Mouse (Mus musculus): ENCODE measurements at regions not wholly inside any gene's neighbourhood (a gene's known extent, or its start where the extent isn't known, plus 50 kb on each side); places are given as distances from the start of the nearest gene placed in this dataset.
A peak's percentile ranks its signal among the peaks of the same experiment; 100 is the strongest.

GRCm38 (mm10) chr5:97654414-97654813, 197.6 kb upstream of the Gk2 start:
- H3K27ac ChIP-seq (replicated peaks), result no peak overlapping the region
- 34% methylated on average over 12 of the region's 12 CpGs for WGBS
- no peaks in the 10 kb centered on the region for H3K9me3 ChIP-seq
- H3K4me3 ChIP-seq, result peak overlapping the region; percentile 15; the same call in 1 of the 2 replicates
- no peak overlapping the region for H3K9ac ChIP-seq
- H3K4me2 ChIP-seq, result peak overlapping the region; percentile 46
- H3K27me3 ChIP-seq, result no peaks in the 10 kb centered on the region
- H3K4me1 ChIP-seq (replicated peaks), result 0 out of 2 replicates have a peak, but pooled peaks cover 3% of the 10 kb centered on the region
- no peak for ATAC-seq (ENCODE audit: low FRiP score, low read depth)
- no peaks in the 10 kb centered on the region for H3K36me3 ChIP-seq

GRCm38 (mm10) chr5:97642251-97642650, 185.4 kb upstream of the Gk2 start:
- no peak for ATAC-seq (ENCODE audit: low FRiP score, low read depth)
- H3K9ac ChIP-seq, result no peak overlapping the region
- no peaks in the 10 kb centered on the region for H3K9me3 ChIP-seq
- H3K27ac ChIP-seq (replicated peaks), result no peak overlapping the region
- 83% methylated on average over 13 of the region's 13 CpGs for WGBS
- H3K4me2 ChIP-seq, result no peak overlapping the region
- no peak overlapping the region for H3K4me3 ChIP-seq
- H3K4me1 ChIP-seq (replicated peaks), result no peaks in the 10 kb centered on the region
- H3K36me3 ChIP-seq, result no peaks in the 10 kb centered on the region
- H3K27me3 ChIP-seq, result no peaks in the 10 kb centered on the region

- H3K9ac ChIP-seq, result no peak overlapping the region
- H3K4me3 ChIP-seq, result no peak overlapping the region
- no peak overlapping the region for H3K27ac ChIP-seq (replicated peaks)
- no peaks in the 10 kb centered on the region for H3K4me1 ChIP-seq (replicated peaks)
- 93% methylated on average over 12 of the region's 12 CpGs for WGBS
- H3K4me2 ChIP-seq, result no peak overlapping the region
- H3K9me3 ChIP-seq, result no peaks in the 10 kb centered on the region
- no peaks in the 10 kb centered on the region for H3K36me3 ChIP-seq
- no peaks in the 10 kb centered on the region for H3K27me3 ChIP-seq
- no peak for ATAC-seq (ENCODE audit: low FRiP score, low read depth)
Observed at GRCm38 (mm10) chr5:97641646-97642045, 184.8 kb upstream of the Gk2 start.

GRCm38 (mm10) chr5:97636357-97636756, 179.5 kb upstream of the Gk2 start:
- 77% methylated on average over 7 of the region's 7 CpGs for WGBS
- Histone ChIP-seq H3K27me3 (no peaks in the 10 kb centered on the region), H3K4me1 (replicated peaks) (no peaks in the 10 kb centered on the region), H3K4me3 (no peak overlapping the region), H3K9ac (no peak overlapping the region), H3K27ac (replicated peaks) (no peak overlapping the region), H3K9me3 (no peaks in the 10 kb centered on the region), H3K36me3 (no peaks in the 10 kb centered on the region), H3K4me2 (no peak overlapping the region)
- no peak for ATAC-seq (ENCODE audit: low FRiP score, low read depth)

- Histone ChIP-seq H3K4me3 (no peak overlapping the region), H3K27ac (replicated peaks) (no peak overlapping the region), H3K4me2 (no peak overlapping the region), H3K9me3 (no peaks in the 10 kb centered on the region), H3K36me3 (no peaks in the 10 kb centered on the region), H3K4me1 (replicated peaks) (no peaks in the 10 kb centered on the region), H3K9ac (no peak overlapping the region), H3K27me3 (no peaks in the 10 kb centered on the region)
- WGBS, result 74% methylated on average over 6 of the region's 6 CpGs
- no peak for ATAC-seq (ENCODE audit: low FRiP score, low read depth)
Observed at GRCm38 (mm10) chr5:97633766-97634165, 176.9 kb upstream of the Gk2 start.

- Histone ChIP-seq H3K27ac (replicated peaks) (no peak overlapping the region), H3K4me1 (replicated peaks) (no peaks in the 10 kb centered on the region), H3K36me3 (no peaks in the 10 kb centered on the region), H3K9ac (no peak overlapping the region), H3K9me3 (no peaks in the 10 kb centered on the region), H3K27me3 (no peaks in the 10 kb centered on the region), H3K4me2 (no peak overlapping the region), H3K4me3 (no peak overlapping the region)
- ATAC-seq (ENCODE audit: low FRiP score, low read depth), result no peak
- WGBS, result 87% methylated on average over 7 of the region's 7 CpGs
Observed at GRCm38 (mm10) chr5:97632791-97633190, 176.0 kb upstream of the Gk2 start.

- H3K4me2 ChIP-seq, result no peak overlapping the region
- H3K4me3 ChIP-seq, result no peak overlapping the region
- H3K27me3 ChIP-seq, result no peaks in the 10 kb centered on the region
- WGBS, result 90% methylated on average over 3 of the region's 3 CpGs
- H3K9me3 ChIP-seq, result no peaks in the 10 kb centered on the region
- H3K36me3 ChIP-seq, result no peaks in the 10 kb centered on the region
- no peak overlapping the region for H3K9ac ChIP-seq
- no peak for ATAC-seq (ENCODE audit: low FRiP score, low read depth)
- H3K27ac ChIP-seq (replicated peaks), result no peak overlapping the region
- no peaks in the 10 kb centered on the region for H3K4me1 ChIP-seq (replicated peaks)
Observed at GRCm38 (mm10) chr5:97625200-97625599, 168.4 kb upstream of the Gk2 start.

- Histone ChIP-seq H3K4me3 (no peak overlapping the region), H3K27me3 (no peaks in the 10 kb centered on the region), H3K27ac (replicated peaks) (no peak overlapping the region), H3K4me2 (no peak overlapping the region), H3K9me3 (no peaks in the 10 kb centered on the region), H3K36me3 (no peaks in the 10 kb centered on the region), H3K9ac (no peak overlapping the region), H3K4me1 (replicated peaks) (no peaks in the 10 kb centered on the region)
- WGBS, result 95% methylated on average over 2 of the region's 2 CpGs
- no peak for ATAC-seq (ENCODE audit: low FRiP score, low read depth)
Observed at GRCm38 (mm10) chr5:97619890-97620289, 163.1 kb upstream of the Gk2 start.

- no peaks in the 10 kb centered on the region for H3K9me3 ChIP-seq
- ATAC-seq (ENCODE audit: low FRiP score, low read depth), result no peak
- H3K27me3 ChIP-seq, result no peaks in the 10 kb centered on the region
- H3K36me3 ChIP-seq, result no peaks in the 10 kb centered on the region
- H3K4me3 ChIP-seq, result no peak overlapping the region
- H3K4me1 ChIP-seq (replicated peaks), result no peaks in the 10 kb centered on the region
- H3K27ac ChIP-seq (replicated peaks), result no peak overlapping the region
- WGBS, result 88% methylated on average over 4 of the region's 4 CpGs
- no peak overlapping the region for H3K9ac ChIP-seq
- H3K4me2 ChIP-seq, result no peak overlapping the region
Observed at GRCm38 (mm10) chr5:97618411-97618810, 161.6 kb upstream of the Gk2 start.

- Histone ChIP-seq H3K36me3 (no peaks in the 10 kb centered on the region), H3K4me1 (replicated peaks) (no peaks in the 10 kb centered on the region), H3K9ac (no peak overlapping the region), H3K27me3 (0 out of 2 replicates have a peak, but pooled peaks cover 3% of the 10 kb centered on the region), H3K4me3 (no peak overlapping the region), H3K27ac (replicated peaks) (no peak overlapping the region), H3K4me2 (no peak overlapping the region), H3K9me3 (no peaks in the 10 kb centered on the region)
- 84% methylated on average over 6 of the region's 6 CpGs for WGBS
- ATAC-seq (ENCODE audit: low FRiP score, low read depth), result no peak
Observed at GRCm38 (mm10) chr5:97602176-97602575, 145.4 kb upstream of the Gk2 start.

- H3K4me3 ChIP-seq, result no peak overlapping the region
- no peak for ATAC-seq (ENCODE audit: low FRiP score, low read depth)
- no peak overlapping the region for H3K4me2 ChIP-seq
- no peaks in the 10 kb centered on the region for H3K9me3 ChIP-seq
- no peaks in the 10 kb centered on the region for H3K36me3 ChIP-seq
- WGBS, result 74% methylated on average over 2 of the region's 2 CpGs
- H3K4me1 ChIP-seq (replicated peaks), result no peaks in the 10 kb centered on the region
- H3K27me3 ChIP-seq, result 0 out of 2 replicates have a peak, but pooled peaks cover 3% of the 10 kb centered on the region
- no peak overlapping the region for H3K27ac ChIP-seq (replicated peaks)
- H3K9ac ChIP-seq, result no peak overlapping the region
Observed at GRCm38 (mm10) chr5:97601384-97601783, 144.6 kb upstream of the Gk2 start.

GRCm38 (mm10) chr5:97598741-97599140, 141.9 kb upstream of the Gk2 start:
- 0 out of 2 replicates have a peak, but pooled peaks cover 3% of the 10 kb centered on the region for H3K27me3 ChIP-seq
- no peak for ATAC-seq (ENCODE audit: low FRiP score, low read depth)
- H3K27ac ChIP-seq (replicated peaks), result no peak overlapping the region
- no peak overlapping the region for H3K4me2 ChIP-seq
- 82% methylated on average over 9 of the region's 9 CpGs for WGBS
- no peak overlapping the region for H3K9ac ChIP-seq
- no peaks in the 10 kb centered on the region for H3K9me3 ChIP-seq
- no peaks in the 10 kb centered on the region for H3K36me3 ChIP-seq
- no peaks in the 10 kb centered on the region for H3K4me1 ChIP-seq (replicated peaks)
- H3K4me3 ChIP-seq, result no peak overlapping the region

GRCm38 (mm10) chr5:97595916-97596315, 139.1 kb upstream of the Gk2 start:
- no peak for ATAC-seq (ENCODE audit: low FRiP score, low read depth)
- Histone ChIP-seq H3K4me3 (no peak overlapping the region), H3K9ac (no peak overlapping the region), H3K36me3 (no peaks in the 10 kb centered on the region), H3K4me1 (replicated peaks) (no peaks in the 10 kb centered on the region), H3K27me3 (0 out of 2 replicates have a peak, but pooled peaks cover 3% of the 10 kb centered on the region), H3K4me2 (no peak overlapping the region), H3K27ac (replicated peaks) (no peak overlapping the region), H3K9me3 (no peaks in the 10 kb centered on the region)
- WGBS, result 77% methylated on average over 2 of the region's 2 CpGs
